Mouse (Mus musculus) heart, embryonic 16.5 days (tissue): ENCODE results near the gene Abcc4. TPM values are rescaled to one million over a fixed set of nuclear protein-coding genes. Genes with fewer than 3 reads are reported as not detected.
A peak's percentile ranks its signal among the peaks of the same experiment; 100 is the strongest.

Source experiments
- ATAC-seq: fragments of 200-750 bp; cut with Nextera tagmentation; replicated peaks from 2 replicates; pipeline ENCODE4 v1.8.0; 2017; ENCODE audit warnings: moderate number of reproducible peaks; ENCODE audit not compliant: insufficient read depth, low FRiP score; ENCODE audit errors: extremely low read depth
- H3K27ac ChIP-seq: fragments of 300-500 bp; sonication (generic); 2 replicates; pipeline ENCODE4 v1.5.1; 2014; ENCODE audit warnings: mild to moderate bottlenecking, low read length, control low read depth, moderate library complexity
- H3K27me3 ChIP-seq: fragments of 300-500 bp; sonication (generic); 2 replicates; pipeline ENCODE4 v1.6.1; 2014; ENCODE audit warnings: low read length, mixed read lengths; ENCODE audit not compliant: control insufficient read depth, insufficient read depth
- H3K36me3 ChIP-seq: fragments of 300-500 bp; sonication (generic); 2 replicates; pipeline ENCODE4 v1.6.1; 2014; ENCODE audit not compliant: control insufficient read depth, insufficient read depth
- H3K4me1 ChIP-seq: fragments of 300-500 bp; sonication (generic); 2 replicates; pipeline ENCODE4 v1.6.1; 2014; ENCODE audit warnings: low read length, mixed read lengths; ENCODE audit not compliant: control insufficient read depth, insufficient read depth
- H3K4me2 ChIP-seq: fragments of 300-500 bp; sonication (generic); 2 replicates; pipeline ENCODE4 v1.6.1; 2014; ENCODE audit warnings: low read depth, mild to moderate bottlenecking, control low read depth, low read length
- H3K4me3 ChIP-seq: fragments of 300-500 bp; sonication (generic); 2 replicates; pipeline ENCODE4 v1.5.1; 2014; ENCODE audit warnings: mild to moderate bottlenecking, control low read depth, low read length
- H3K9ac ChIP-seq: fragments of 300-500 bp; sonication (generic); 2 replicates; pipeline ENCODE4 v1.6.1; 2014; ENCODE audit warnings: low read length, control low read depth
- H3K9me3 ChIP-seq: fragments of 300-500 bp; sonication (generic); replicated peaks from 2 replicates; pipeline ENCODE4 v1.6.1; 2016; ENCODE audit warnings: low read length; ENCODE audit not compliant: control insufficient read depth
- WGBS: fragments of 180-500 bp; shearing (Covaris S2); extraction: QIAGEN DNeasy Blood & Tissue Kit; methylation state at CpG from one replicate; pipeline ENCODE4 v1.1.7; 2014; 5-methylcytosine and 5-hydroxymethylcytosine counted together
- polyA plus RNA-seq: library from polyadenylated mRNA; unstranded; fragments of >200 nt; fragmentation: Nextera tagmentation; extraction: Ambion mirVana; gene quantifications from 2 replicates; pipeline ENCODE4 v1.2.1, GENCODE M21; 2015

Abcc4 gene
- polyA plus RNA-seq, 1 experiment from 2014 or later: 1.6 TPM

- 80% methylated on average over 6 of the region's 6 CpGs for WGBS
- Histone ChIP-seq H3K36me3 (no peaks in the 10 kb centered on the region), H3K9me3 (no peaks in the 10 kb centered on the region), H3K4me2 (no peak overlapping the region), H3K9ac (no peak overlapping the region), H3K4me3 (no peak overlapping the region), H3K27ac (no peak overlapping the region), H3K27me3 (no peaks in the 10 kb centered on the region), H3K4me1 (peaks cover 16% of the 10 kb centered on the region)
- no peak for ATAC-seq
Measured at GRCm38 (mm10) chr14:118714720-118715119, 8.7 kb upstream of the Abcc4 start.

- no peak overlapping the region for H3K27ac ChIP-seq
- ATAC-seq: no peak
- no peak overlapping the region for H3K4me2 ChIP-seq
- H3K4me1 ChIP-seq: peaks cover 15% of the 10 kb centered on the region
- H3K9ac ChIP-seq: no peak overlapping the region
- WGBS: 93% methylated on average over 2 of the region's 2 CpGs
- H3K36me3 ChIP-seq: no peaks in the 10 kb centered on the region
- H3K4me3 ChIP-seq: no peak overlapping the region
- no peaks in the 10 kb centered on the region for H3K27me3 ChIP-seq
- no peaks in the 10 kb centered on the region for H3K9me3 ChIP-seq
Measured at GRCm38 (mm10) chr14:118714320-118714719, 8.3 kb upstream of the Abcc4 start.

- Histone ChIP-seq H3K36me3 (no peaks in the 10 kb centered on the region), H3K9ac (peak overlapping the region; percentile 67), H3K27ac (no peak overlapping the region), H3K4me1 (peaks cover 17% of the 10 kb centered on the region), H3K27me3 (no peaks in the 10 kb centered on the region), H3K4me2 (peak overlapping the region; percentile 85), H3K4me3 (peak overlapping the region; percentile 51), H3K9me3 (no peaks in the 10 kb centered on the region)
- 21% methylated on average over 8 of the region's 8 CpGs for WGBS
- ATAC-seq: no peak
Measured at GRCm38 (mm10) chr14:118713869-118714268, 7.8 kb upstream of the Abcc4 start.

GRCm38 (mm10) chr14:118713408-118713807 is 7.4 kb upstream of the Abcc4 start:
- Histone ChIP-seq H3K27ac (no peak overlapping the region), H3K36me3 (no peaks in the 10 kb centered on the region), H3K4me2 (peak overlapping the region; percentile 85), H3K4me1 (peaks cover 17% of the 10 kb centered on the region), H3K27me3 (no peaks in the 10 kb centered on the region), H3K4me3 (peak overlapping the region; percentile 51), H3K9me3 (no peaks in the 10 kb centered on the region), H3K9ac (peak overlapping the region; percentile 67)
- WGBS: 2% methylated on average over 18 of the region's 18 CpGs
- ATAC-seq: no peak

- H3K27me3 ChIP-seq: no peaks in the 10 kb centered on the region
- ATAC-seq: no peak
- 58% methylated on average over 5 of the region's 5 CpGs for WGBS
- H3K4me2 ChIP-seq: peak overlapping the region; percentile 85
- H3K4me1 ChIP-seq: peaks cover 17% of the 10 kb centered on the region
- H3K9me3 ChIP-seq: no peaks in the 10 kb centered on the region
- no peak overlapping the region; the same call in 1 of the 2 replicates for H3K4me3 ChIP-seq
- H3K36me3 ChIP-seq: no peaks in the 10 kb centered on the region
- no peak overlapping the region for H3K9ac ChIP-seq
- no peak overlapping the region for H3K27ac ChIP-seq
Measured at GRCm38 (mm10) chr14:118712889-118713288, 6.9 kb upstream of the Abcc4 start.

DNA sequence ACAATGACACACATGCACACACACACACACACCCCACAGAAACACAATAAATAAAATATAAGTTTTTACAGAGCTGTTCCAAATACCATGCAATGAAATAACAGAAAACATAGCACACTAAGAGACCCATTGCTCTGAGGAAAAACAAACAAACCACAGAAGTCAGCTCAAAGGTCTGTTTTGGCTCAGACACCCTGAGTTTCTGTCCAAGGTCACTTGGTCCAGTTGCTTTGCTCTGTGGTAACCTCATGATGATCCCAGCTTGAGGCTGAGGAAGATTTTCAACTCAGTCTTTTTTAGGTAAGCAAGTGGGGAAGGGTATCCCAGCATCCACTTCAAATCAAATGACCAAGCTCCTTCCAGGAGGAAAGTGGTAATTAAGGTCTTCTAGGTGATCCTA is 4.9 kb upstream of the Abcc4 start:
- no peaks in the 10 kb centered on the region for H3K9me3 ChIP-seq
- no peak overlapping the region for H3K27ac ChIP-seq

GRCm38 (mm10) chr14:118709736-118710135 is 3.7 kb upstream of the Abcc4 start:
- peaks cover 22% of the 10 kb centered on the region for H3K4me1 ChIP-seq
- peak; percentile 72 for ATAC-seq
- peaks cover 7% of the 10 kb centered on the region; the same call in 1 of the 2 replicates for H3K27me3 ChIP-seq
- no peak overlapping the region for H3K9ac ChIP-seq
- peak overlapping the region; percentile 36 for H3K4me2 ChIP-seq
- 10% methylated on average over 11 of the region's 11 CpGs for WGBS
- H3K27ac ChIP-seq: peak overlapping the region; percentile 40
- no peak overlapping the region for H3K4me3 ChIP-seq
- no peaks in the 10 kb centered on the region for H3K9me3 ChIP-seq
- H3K36me3 ChIP-seq: no peaks in the 10 kb centered on the region

More for the DNA sequence above, 4.9 kb upstream of the Abcc4 start:
- Histone ChIP-seq H3K4me1 (peaks cover 17% of the 10 kb centered on the region), H3K4me3 (no peak overlapping the region), H3K9ac (no peak overlapping the region), H3K27me3 (peaks cover 7% of the 10 kb centered on the region; the same call in 1 of the 2 replicates), H3K36me3 (no peaks in the 10 kb centered on the region), H3K4me2 (no peak overlapping the region)
- no peak for ATAC-seq

- no peak for ATAC-seq
- H3K9me3 ChIP-seq: no peaks in the 10 kb centered on the region
- WGBS: 93% methylated on average over 5 of the region's 5 CpGs
- no peak overlapping the region for H3K9ac ChIP-seq
- no peak overlapping the region for H3K4me3 ChIP-seq
- no peak overlapping the region for H3K27ac ChIP-seq
- H3K27me3 ChIP-seq: peaks cover 16% of the 10 kb centered on the region
- H3K36me3 ChIP-seq: no peaks in the 10 kb centered on the region
- H3K4me2 ChIP-seq: no peak overlapping the region
- H3K4me1 ChIP-seq: peaks cover 12% of the 10 kb centered on the region
Measured at GRCm38 (mm10) chr14:118708126-118708525, 2.1 kb upstream of the Abcc4 start.

DNA sequence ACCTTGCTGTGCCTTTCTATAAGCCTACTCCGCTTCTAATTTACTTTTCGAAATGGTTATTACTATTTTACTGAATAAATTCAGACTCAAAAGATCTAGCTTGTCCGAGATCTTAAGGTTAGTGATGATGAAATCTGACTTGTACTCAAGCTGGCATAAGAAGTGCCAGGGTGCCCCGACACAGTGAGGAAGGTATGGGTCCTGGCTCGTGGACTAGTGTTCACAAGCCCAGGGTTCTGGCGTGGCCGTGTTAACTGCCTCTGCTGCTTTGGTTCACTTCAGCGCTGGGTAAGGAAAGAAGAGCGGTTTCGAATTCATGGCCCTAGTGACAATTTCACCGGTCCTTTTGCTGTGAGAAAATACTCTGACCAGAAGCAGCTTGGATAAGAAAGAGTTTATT is 943 bp upstream of the Abcc4 start:
- Histone ChIP-seq H3K9me3 (no peaks in the 10 kb centered on the region), H3K4me1 (peaks cover 10% of the 10 kb centered on the region), H3K4me2 (peak overlapping the region; percentile 95), H3K4me3 (peak overlapping the region; percentile 61; the same call in 1 of the 2 replicates), H3K9ac (no peak overlapping the region), H3K27me3 (peaks cover 16% of the 10 kb centered on the region), H3K36me3 (no peaks in the 10 kb centered on the region), H3K27ac (no peak overlapping the region)
- no peak for ATAC-seq
- WGBS: 88% methylated on average over 11 of the region's 11 CpGs
